Mouse (Mus musculus): ENCODE results near the gene Olfr803. TPM values are rescaled to one million over a fixed set of nuclear protein-coding genes. Genes with fewer than 3 reads are reported as not detected.

The Olfr803 gene
- polyA plus RNA-seq (2014; fragmentation: Illumina TruSeq; extraction: RNeasy Lipid Tissue Mini Kit (QIAGEN cat#74804); ENCODE audit: low read depth, low replicate concordance), result not detected

GRCm38 (mm10) chr10:129694186-129694585 lies at the start of gene Olfr803:
Gene Olfr803 (minus strand): TSS chr10:129694286.

DNA sequence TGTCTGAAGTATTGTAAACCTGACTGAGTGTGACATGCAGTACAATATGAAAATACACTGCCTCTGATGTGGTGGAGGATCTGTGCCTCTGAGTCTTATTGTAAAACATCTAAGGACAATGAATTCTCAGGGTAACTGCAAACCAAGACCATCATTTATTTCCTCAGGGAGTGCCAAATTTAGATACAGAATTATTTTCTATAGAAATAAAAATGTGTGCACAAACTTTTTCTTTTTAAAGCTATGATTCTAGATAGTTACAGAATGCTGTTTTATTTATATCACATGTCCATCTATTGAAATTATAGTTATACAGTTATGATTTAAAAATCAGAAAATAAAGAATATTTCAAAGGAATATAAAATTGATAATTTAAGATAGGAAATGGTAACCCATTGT lies 47.7 kb upstream of the Olfr803 start, which contains the start of gene Olfr806:
Gene Olfr806 (minus strand): TSS at position 101 of the 400 bp plus-strand sequence.

DNA sequence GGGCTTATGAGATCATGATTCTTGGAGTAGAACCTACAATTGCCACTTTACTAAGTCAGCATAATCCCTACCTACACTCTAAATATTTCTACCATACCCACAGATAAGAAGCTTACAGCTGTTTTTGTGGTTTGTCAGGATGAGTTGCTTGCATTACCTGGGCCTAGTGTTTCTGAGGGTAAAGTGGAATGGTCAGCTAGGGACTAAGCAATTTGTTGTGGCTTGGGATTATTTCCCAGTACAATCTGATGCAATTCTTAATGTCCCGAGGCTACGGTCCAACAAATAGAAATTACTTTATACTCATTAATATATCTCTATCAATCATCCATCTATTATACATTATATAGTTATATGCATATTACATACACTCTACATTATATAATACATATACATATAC lies 35.2 kb upstream of the Olfr803 start, which contains the start of gene Olfr805:
Gene Olfr805 (minus strand): TSS at position 101 of the 400 bp plus-strand sequence.

DNA sequence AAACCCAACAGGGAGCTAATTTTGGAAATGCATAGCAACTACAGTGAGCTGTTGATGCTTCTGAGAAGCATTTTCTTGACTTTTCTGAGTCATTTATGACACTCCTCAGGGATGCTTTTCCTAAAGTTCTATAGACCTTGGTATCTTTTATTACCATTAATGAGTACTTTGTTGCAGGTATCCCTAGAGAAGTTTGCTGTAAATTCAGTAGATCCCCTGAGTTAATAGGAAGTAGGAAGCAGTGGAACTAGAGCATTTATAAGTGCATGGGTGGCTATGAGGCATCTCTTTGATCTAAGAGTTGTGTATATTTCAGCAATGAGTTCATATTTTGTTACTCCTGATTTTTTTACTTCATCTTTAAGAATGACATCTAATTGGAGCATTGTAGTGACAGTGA lies 8.8 kb upstream of the Olfr803 start, which contains the start of gene Olfr804:
Gene Olfr804 (plus strand): TSS at position 301 of the 400 bp plus-strand sequence.

DNA sequence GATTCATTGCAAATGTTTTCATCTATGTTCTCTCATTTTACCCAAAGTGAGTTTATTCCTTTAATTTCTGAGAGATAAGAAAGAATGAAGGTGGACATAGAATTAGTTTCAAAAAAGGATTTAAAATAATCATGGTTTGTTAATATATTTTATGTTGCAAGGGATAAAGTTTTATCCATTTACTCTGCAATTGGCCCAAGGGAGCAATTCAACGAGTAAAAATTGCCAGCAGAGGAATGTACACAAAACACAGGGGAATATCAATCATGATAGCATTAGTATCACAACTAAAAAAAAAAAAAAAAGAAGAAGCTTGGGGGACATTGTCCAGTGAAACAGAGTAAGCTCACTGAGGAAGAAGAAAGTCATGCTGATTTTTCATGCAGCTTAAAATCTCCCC lies 6.0 kb downstream of the Olfr803 start, which contains the start of gene Olfr802:
Gene Olfr802 (minus strand): TSS at position 101 of the 400 bp plus-strand sequence.

DNA sequence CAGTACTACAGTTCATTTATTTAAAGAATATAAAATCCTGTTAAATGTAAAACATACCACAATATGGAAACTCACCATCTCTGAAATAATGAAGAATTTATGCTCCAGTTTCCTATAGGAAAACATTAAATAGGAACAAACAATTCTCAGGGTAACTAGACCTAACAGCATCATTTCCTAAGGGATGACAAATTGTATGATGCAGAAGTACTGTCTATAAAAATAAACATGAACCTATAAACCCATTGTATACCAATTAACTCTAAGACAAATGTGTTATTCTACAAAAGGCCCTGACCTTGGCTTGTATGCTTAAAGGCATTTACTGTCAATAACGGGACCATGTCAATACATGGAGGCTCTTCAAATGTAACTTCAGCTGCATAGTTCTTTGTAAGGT lies 20.3 kb downstream of the Olfr803 start, which contains the start of gene Olfr801:
Gene Olfr801 (minus strand): TSS at position 101 of the 400 bp plus-strand sequence.

DNA sequence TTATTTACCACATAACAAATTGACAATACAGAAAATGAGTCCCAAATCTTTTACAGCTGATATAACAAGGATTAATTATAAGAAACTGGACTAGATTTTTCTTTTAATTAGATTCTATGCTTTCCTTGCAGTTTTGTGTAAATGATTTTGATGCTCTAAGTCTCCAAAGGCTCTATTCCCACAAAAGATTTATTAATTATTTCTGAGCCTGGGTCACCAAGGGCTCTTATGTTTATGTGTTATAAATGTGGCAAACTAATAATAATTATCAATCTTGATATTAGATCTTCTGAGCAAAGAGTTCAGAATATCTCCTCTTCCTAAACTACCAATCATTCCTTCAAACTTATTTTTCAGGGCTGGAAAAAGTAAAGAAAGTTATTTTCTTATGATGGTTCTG lies 36.7 kb downstream of the Olfr803 start, which contains the start of gene Olfr800:
Gene Olfr800 (plus strand): TSS at position 301 of the 400 bp plus-strand sequence.

Other genes starting within 250 kb of the Olfr803 start
- not detected for gene Olfr787, start 232.4 kb downstream of the Olfr803 start, polyA plus RNA-seq (2014; fragmentation: Illumina TruSeq; extraction: RNeasy Lipid Tissue Mini Kit (QIAGEN cat#74804); ENCODE audit: low read depth, low replicate concordance)
- not detected for gene Olfr788, start 223.3 kb downstream of the Olfr803 start, polyA plus RNA-seq (2014; fragmentation: Illumina TruSeq; extraction: RNeasy Lipid Tissue Mini Kit (QIAGEN cat#74804); ENCODE audit: low read depth, low replicate concordance)
- gene Olfr789, start 209.5 kb downstream of the Olfr803 start, polyA plus RNA-seq (2014; fragmentation: Illumina TruSeq; extraction: RNeasy Lipid Tissue Mini Kit (QIAGEN cat#74804); ENCODE audit: low read depth, low replicate concordance), result not detected
- gene Olfr790, start 195.8 kb downstream of the Olfr803 start, polyA plus RNA-seq (2014; fragmentation: Illumina TruSeq; extraction: RNeasy Lipid Tissue Mini Kit (QIAGEN cat#74804); ENCODE audit: low read depth, low replicate concordance), result not detected
- gene Olfr791, start 172.5 kb downstream of the Olfr803 start, polyA plus RNA-seq (2014; fragmentation: Illumina TruSeq; extraction: RNeasy Lipid Tissue Mini Kit (QIAGEN cat#74804); ENCODE audit: low read depth, low replicate concordance), result not detected
- gene Olfr792, start 155.1 kb downstream of the Olfr803 start, polyA plus RNA-seq (2014; fragmentation: Illumina TruSeq; extraction: RNeasy Lipid Tissue Mini Kit (QIAGEN cat#74804); ENCODE audit: low read depth, low replicate concordance), result not detected
- gene Olfr794, start 126.6 kb downstream of the Olfr803 start, polyA plus RNA-seq (2014; fragmentation: Illumina TruSeq; extraction: RNeasy Lipid Tissue Mini Kit (QIAGEN cat#74804); ENCODE audit: low read depth, low replicate concordance), result not detected
- not detected for gene Olfr796, start 81.7 kb downstream of the Olfr803 start, polyA plus RNA-seq (2014; fragmentation: Illumina TruSeq; extraction: RNeasy Lipid Tissue Mini Kit (QIAGEN cat#74804); ENCODE audit: low read depth, low replicate concordance)
- gene Olfr798, start 66.4 kb downstream of the Olfr803 start, polyA plus RNA-seq (2014; fragmentation: Illumina TruSeq; extraction: RNeasy Lipid Tissue Mini Kit (QIAGEN cat#74804); ENCODE audit: low read depth, low replicate concordance), result not detected
- not detected for gene Olfr799, start 56.8 kb downstream of the Olfr803 start, polyA plus RNA-seq (2014; fragmentation: Illumina TruSeq; extraction: RNeasy Lipid Tissue Mini Kit (QIAGEN cat#74804); ENCODE audit: low read depth, low replicate concordance)
- not detected for gene Olfr800, start 36.6 kb downstream of the Olfr803 start, polyA plus RNA-seq (2014; fragmentation: Illumina TruSeq; extraction: RNeasy Lipid Tissue Mini Kit (QIAGEN cat#74804); ENCODE audit: low read depth, low replicate concordance)
- gene Olfr801, start 20.4 kb downstream of the Olfr803 start, polyA plus RNA-seq (2014; fragmentation: Illumina TruSeq; extraction: RNeasy Lipid Tissue Mini Kit (QIAGEN cat#74804); ENCODE audit: low read depth, low replicate concordance), result not detected
- gene Olfr802, start 6.1 kb downstream of the Olfr803 start, polyA plus RNA-seq (2014; fragmentation: Illumina TruSeq; extraction: RNeasy Lipid Tissue Mini Kit (QIAGEN cat#74804); ENCODE audit: low read depth, low replicate concordance), result not detected
- not detected for gene Olfr804, start 8.9 kb upstream of the Olfr803 start, polyA plus RNA-seq (2014; fragmentation: Illumina TruSeq; extraction: RNeasy Lipid Tissue Mini Kit (QIAGEN cat#74804); ENCODE audit: low read depth, low replicate concordance)
- not detected for gene Olfr805, start 35.1 kb upstream of the Olfr803 start, polyA plus RNA-seq (2014; fragmentation: Illumina TruSeq; extraction: RNeasy Lipid Tissue Mini Kit (QIAGEN cat#74804); ENCODE audit: low read depth, low replicate concordance)
- gene Olfr806, start 47.6 kb upstream of the Olfr803 start, polyA plus RNA-seq (2014; fragmentation: Illumina TruSeq; extraction: RNeasy Lipid Tissue Mini Kit (QIAGEN cat#74804); ENCODE audit: low read depth, low replicate concordance), result not detected
- not detected for gene Olfr807, start 63.5 kb upstream of the Olfr803 start, polyA plus RNA-seq (2014; fragmentation: Illumina TruSeq; extraction: RNeasy Lipid Tissue Mini Kit (QIAGEN cat#74804); ENCODE audit: low read depth, low replicate concordance)
- gene Olfr808, start 71.2 kb upstream of the Olfr803 start, polyA plus RNA-seq (2014; fragmentation: Illumina TruSeq; extraction: RNeasy Lipid Tissue Mini Kit (QIAGEN cat#74804); ENCODE audit: low read depth, low replicate concordance), result not detected
- gene Olfr809, start 80.4 kb upstream of the Olfr803 start, polyA plus RNA-seq (2014; fragmentation: Illumina TruSeq; extraction: RNeasy Lipid Tissue Mini Kit (QIAGEN cat#74804); ENCODE audit: low read depth, low replicate concordance), result not detected
- not detected for gene Olfr810, start 100.6 kb upstream of the Olfr803 start, polyA plus RNA-seq (2014; fragmentation: Illumina TruSeq; extraction: RNeasy Lipid Tissue Mini Kit (QIAGEN cat#74804); ENCODE audit: low read depth, low replicate concordance)
- gene Olfr811, start 110.1 kb upstream of the Olfr803 start, polyA plus RNA-seq (2014; fragmentation: Illumina TruSeq; extraction: RNeasy Lipid Tissue Mini Kit (QIAGEN cat#74804); ENCODE audit: low read depth, low replicate concordance), result not detected
- gene Olfr812, start 151.8 kb upstream of the Olfr803 start, polyA plus RNA-seq (2014; fragmentation: Illumina TruSeq; extraction: RNeasy Lipid Tissue Mini Kit (QIAGEN cat#74804); ENCODE audit: low read depth, low replicate concordance), result not detected
- gene Olfr813, start 161.1 kb upstream of the Olfr803 start, polyA plus RNA-seq (2014; fragmentation: Illumina TruSeq; extraction: RNeasy Lipid Tissue Mini Kit (QIAGEN cat#74804); ENCODE audit: low read depth, low replicate concordance), result not detected
- not detected for gene Olfr814, start 185.6 kb upstream of the Olfr803 start, polyA plus RNA-seq (2014; fragmentation: Illumina TruSeq; extraction: RNeasy Lipid Tissue Mini Kit (QIAGEN cat#74804); ENCODE audit: low read depth, low replicate concordance)
- gene Olfr815, start 211.6 kb upstream of the Olfr803 start, polyA plus RNA-seq (2014; fragmentation: Illumina TruSeq; extraction: RNeasy Lipid Tissue Mini Kit (QIAGEN cat#74804); ENCODE audit: low read depth, low replicate concordance), result not detected
- not detected for gene Olfr816, start 221.3 kb upstream of the Olfr803 start, polyA plus RNA-seq (2014; fragmentation: Illumina TruSeq; extraction: RNeasy Lipid Tissue Mini Kit (QIAGEN cat#74804); ENCODE audit: low read depth, low replicate concordance)

Data from sigmoid colon, adult 10 weeks (tissue).